Mouse (Mus musculus): Measurements from ENCODE around the gene Ecm1. TPM values are rescaled to one million over a fixed set of nuclear protein-coding genes. Genes with fewer than 3 reads are reported as not detected.

Ecm1 gene
- polyA plus RNA-seq (2015; fragmentation: Nextera tagmentation; extraction: Ambion mirVana): 9.5 and 12.2 TPM in 2 replicates

GRCm38 (mm10) chr3:95739353-95740104 is at the start of gene Ecm1:
Gene Ecm1, minus strand, starts transcription at chr3:95739569.
- H3K4me2 ChIP-seq: no peak within 1 kb of the TSS
- no peaks in the 10 kb centered on the region for H3K9me3 ChIP-seq (replicated peaks)
- WGBS: 81% methylated on average over 7 of the region's 7 CpGs
- no peak within 1 kb of the TSS for H3K27ac ChIP-seq
- H3K36me3 ChIP-seq (ENCODE audit: poor library complexity, severe bottlenecking): peaks cover 91% of the 10 kb centered on the region
- H3K9ac ChIP-seq: no peak within 1 kb of the TSS
- no peak for ATAC-seq
- no peaks in the 10 kb centered on the region for H3K4me1 ChIP-seq
- H3K4me3 ChIP-seq: no peak within 1 kb of the TSS
- H3K27me3 ChIP-seq: no peaks in the 10 kb centered on the region

- Histone ChIP-seq H3K9ac (no peak overlapping the region), H3K4me3 (no peak overlapping the region), H3K4me2 (no peak overlapping the region), H3K4me1 (no peaks in the 10 kb centered on the region), H3K36me3 (ENCODE audit: poor library complexity, severe bottlenecking) (peaks cover 73% of the 10 kb centered on the region), H3K27me3 (no peaks in the 10 kb centered on the region), H3K9me3 (replicated peaks) (no peaks in the 10 kb centered on the region), H3K27ac (no peak overlapping the region)
- no peak for ATAC-seq
- WGBS: 91% methylated on average over 4 of the region's 4 CpGs
Observed at GRCm38 (mm10) chr3:95785501-95785900, 46.1 kb upstream of the Ecm1 start.

- H3K27ac ChIP-seq: no peak overlapping the region
- H3K9ac ChIP-seq: no peak overlapping the region
- H3K4me2 ChIP-seq: no peak overlapping the region
- H3K4me1 ChIP-seq: no peaks in the 10 kb centered on the region
- peaks cover 81% of the 10 kb centered on the region for H3K36me3 ChIP-seq (ENCODE audit: poor library complexity, severe bottlenecking)
- no peak overlapping the region for H3K4me3 ChIP-seq
- H3K9me3 ChIP-seq (replicated peaks): no peaks in the 10 kb centered on the region
- no peaks in the 10 kb centered on the region for H3K27me3 ChIP-seq
- ATAC-seq: no peak
Observed at GRCm38 (mm10) chr3:95771985-95772384, 32.6 kb upstream of the Ecm1 start.

- Histone ChIP-seq H3K27me3 (no peaks in the 10 kb centered on the region), H3K9ac (no peak overlapping the region), H3K4me1 (no peaks in the 10 kb centered on the region), H3K9me3 (replicated peaks) (no peaks in the 10 kb centered on the region), H3K4me2 (no peak overlapping the region), H3K36me3 (ENCODE audit: poor library complexity, severe bottlenecking) (peaks cover 71% of the 10 kb centered on the region), H3K4me3 (no peak overlapping the region), H3K27ac (no peak overlapping the region)
- WGBS: 93% methylated on average over 10 of the region's 10 CpGs
- no peak for ATAC-seq
Observed at GRCm38 (mm10) chr3:95765534-95765933, 26.2 kb upstream of the Ecm1 start.

GRCm38 (mm10) chr3:95763811-95764210 is 24.4 kb upstream of the Ecm1 start:
- no peak for ATAC-seq
- H3K9ac ChIP-seq: no peak overlapping the region
- H3K9me3 ChIP-seq (replicated peaks): no peaks in the 10 kb centered on the region
- no peaks in the 10 kb centered on the region for H3K4me1 ChIP-seq
- no peaks in the 10 kb centered on the region for H3K27me3 ChIP-seq
- no peak overlapping the region for H3K27ac ChIP-seq
- WGBS: 71% methylated on average over 10 of the region's 10 CpGs
- no peak overlapping the region for H3K4me2 ChIP-seq
- no peak overlapping the region for H3K4me3 ChIP-seq
- H3K36me3 ChIP-seq (ENCODE audit: poor library complexity, severe bottlenecking): peaks cover 57% of the 10 kb centered on the region

GRCm38 (mm10) chr3:95762961-95763360 is 23.6 kb upstream of the Ecm1 start:
- Histone ChIP-seq H3K36me3 (ENCODE audit: poor library complexity, severe bottlenecking) (peaks cover 48% of the 10 kb centered on the region), H3K27ac (no peak overlapping the region), H3K9ac (no peak overlapping the region), H3K4me3 (no peak overlapping the region), H3K27me3 (no peaks in the 10 kb centered on the region), H3K4me2 (no peak overlapping the region), H3K4me1 (no peaks in the 10 kb centered on the region), H3K9me3 (replicated peaks) (no peaks in the 10 kb centered on the region)
- WGBS: 46% methylated on average over 6 of the region's 6 CpGs
- no peak for ATAC-seq

- H3K4me1 ChIP-seq: no peaks in the 10 kb centered on the region
- H3K4me2 ChIP-seq: no peak overlapping the region
- 73% methylated on average over 4 of the region's 4 CpGs for WGBS
- H3K27me3 ChIP-seq: no peaks in the 10 kb centered on the region
- peaks cover 36% of the 10 kb centered on the region for H3K36me3 ChIP-seq (ENCODE audit: poor library complexity, severe bottlenecking)
- no peaks in the 10 kb centered on the region for H3K9me3 ChIP-seq (replicated peaks)
- no peak overlapping the region for H3K27ac ChIP-seq
- H3K4me3 ChIP-seq: no peak overlapping the region
- no peak for ATAC-seq
- H3K9ac ChIP-seq: no peak overlapping the region
Observed at GRCm38 (mm10) chr3:95761771-95762170, 22.4 kb upstream of the Ecm1 start.

- H3K27me3 ChIP-seq: no peaks in the 10 kb centered on the region
- H3K9ac ChIP-seq: no peak overlapping the region
- peaks cover 25% of the 10 kb centered on the region for H3K36me3 ChIP-seq (ENCODE audit: poor library complexity, severe bottlenecking)
- H3K4me2 ChIP-seq: no peak overlapping the region
- no peaks in the 10 kb centered on the region for H3K9me3 ChIP-seq (replicated peaks)
- ATAC-seq: no peak
- no peak overlapping the region for H3K27ac ChIP-seq
- H3K4me1 ChIP-seq: no peaks in the 10 kb centered on the region
- no peak overlapping the region for H3K4me3 ChIP-seq
Observed at GRCm38 (mm10) chr3:95760656-95761055, 21.3 kb upstream of the Ecm1 start.

GRCm38 (mm10) chr3:95760106-95760505 is 20.7 kb upstream of the Ecm1 start, which contains the start of gene Tars2:
Gene Tars2, minus strand, starts transcription at chr3:95760206.
- Histone ChIP-seq H3K27ac (no peak within 1 kb of the TSS), H3K4me1 (no peaks in the 10 kb centered on the region), H3K4me2 (no peak within 1 kb of the TSS), H3K9ac (no peak within 1 kb of the TSS), H3K27me3 (no peaks in the 10 kb centered on the region), H3K9me3 (replicated peaks) (no peaks in the 10 kb centered on the region), H3K4me3 (no peak within 1 kb of the TSS), H3K36me3 (ENCODE audit: poor library complexity, severe bottlenecking) (peaks cover 20% of the 10 kb centered on the region)
- 88% methylated on average over 6 of the region's 6 CpGs for whole genome bisulfite sequencing
- ATAC-seq: no peak

- H3K9me3 ChIP-seq (replicated peaks): no peaks in the 10 kb centered on the region
- no peak overlapping the region for H3K9ac ChIP-seq
- no peak for ATAC-seq
- H3K27me3 ChIP-seq: no peaks in the 10 kb centered on the region
- peaks cover 8% of the 10 kb centered on the region for H3K4me1 ChIP-seq
- no peak overlapping the region for H3K27ac ChIP-seq
- no peak overlapping the region for H3K4me2 ChIP-seq
- peaks cover 5% of the 10 kb centered on the region for H3K36me3 ChIP-seq (ENCODE audit: poor library complexity, severe bottlenecking)
- no peak overlapping the region for H3K4me3 ChIP-seq
- WGBS: 54% methylated on average over 9 of the region's 9 CpGs
Observed at GRCm38 (mm10) chr3:95758467-95759218, 19.3 kb upstream of the Ecm1 start.

- no peak overlapping the region for H3K4me2 ChIP-seq
- no peak overlapping the region for H3K27ac ChIP-seq
- H3K4me3 ChIP-seq: no peak overlapping the region
- H3K9ac ChIP-seq: no peak overlapping the region
- H3K27me3 ChIP-seq: no peaks in the 10 kb centered on the region
- no peaks in the 10 kb centered on the region for H3K9me3 ChIP-seq (replicated peaks)
- peaks cover 9% of the 10 kb centered on the region for H3K4me1 ChIP-seq
- ATAC-seq: no peak
- H3K36me3 ChIP-seq (ENCODE audit: poor library complexity, severe bottlenecking): peaks cover 9% of the 10 kb centered on the region
- 92% methylated on average over 2 of the region's 2 CpGs for WGBS
Observed at GRCm38 (mm10) chr3:95756808-95757207, 17.4 kb upstream of the Ecm1 start.

- Histone ChIP-seq H3K27ac (peak overlapping the region; percentile 62), H3K4me1 (peaks cover 9% of the 10 kb centered on the region), H3K9ac (peak overlapping the region; percentile 84), H3K27me3 (no peaks in the 10 kb centered on the region), H3K4me2 (peak overlapping the region; percentile 80), H3K4me3 (peak overlapping the region; percentile 83), H3K9me3 (replicated peaks) (no peaks in the 10 kb centered on the region), H3K36me3 (ENCODE audit: poor library complexity, severe bottlenecking) (peaks cover 30% of the 10 kb centered on the region)
- peak; percentile 100 for ATAC-seq
- WGBS: under 1% methylated on average over 30 of the region's 30 CpGs
Observed at GRCm38 (mm10) chr3:95754345-95755206, 15.2 kb upstream of the Ecm1 start.

Data from forebrain, embryonic 13.5 days (tissue).